Mouse (Mus musculus) cerebellum, adult 2 months (tissue): ENCODE measurements at regions not wholly inside any gene's neighbourhood (a gene's known extent, or its start where the extent isn't known, plus 50 kb on each side); places are given as distances from the start of the nearest gene placed in this dataset.

ENCODE experiments used
- DNase-seq, 2 experiments: peaks; one replicate each; pipeline ENCODE4 v3.0.0; 2021
- H3K27ac ChIP-seq: fragments of 200-500 bp; 2 replicates; pipeline ENCODE4 v1.5.1; 2012; ENCODE audit warnings: low read length, control low read depth, inconsistent platforms; ENCODE audit not compliant: insufficient read depth
- H3K27me3 ChIP-seq: fragments of 200-500 bp; 2 replicates; pipeline ENCODE4 v1.6.1; 2012; ENCODE audit warnings: inconsistent platforms, mild to moderate bottlenecking, low read length, moderate library complexity; ENCODE audit not compliant: control insufficient read depth, insufficient read depth
- H3K4me1 ChIP-seq: fragments of 200-500 bp; 2 replicates; pipeline ENCODE4 v1.6.1; 2011; ENCODE audit warnings: low read length; ENCODE audit not compliant: control insufficient read depth, insufficient read depth
- H3K4me3 ChIP-seq: fragments of 200-500 bp; replicated peaks from 2 replicates; pipeline ENCODE3; 2011; ENCODE audit warnings: mild to moderate bottlenecking, low read depth, low read length, control low read depth; ENCODE audit not compliant: insufficient read depth
- CTCF ChIP-seq: fragments of 200-500 bp; IDR thresholded peaks from 2 replicates; pipeline ENCODE4 v1.5.1; 2011; ENCODE audit warnings: low read depth, mild to moderate bottlenecking, control low read depth, low read length, moderate library complexity, borderline replicate concordance; ENCODE audit not compliant: insufficient read depth
- POLR2A ChIP-seq: fragments of 200-500 bp; IDR thresholded peaks from 2 replicates; pipeline ENCODE4 v1.6.1; 2011; ENCODE audit warnings: low read length, control low read depth, borderline replicate concordance; ENCODE audit not compliant: insufficient read depth
- WGBS: fragments of 180-500 bp; shearing (Covaris S2); methylation state at CpG from one replicate; pipeline ENCODE4 v1.1.7; 2018; 5-methylcytosine and 5-hydroxymethylcytosine counted together

DNA sequence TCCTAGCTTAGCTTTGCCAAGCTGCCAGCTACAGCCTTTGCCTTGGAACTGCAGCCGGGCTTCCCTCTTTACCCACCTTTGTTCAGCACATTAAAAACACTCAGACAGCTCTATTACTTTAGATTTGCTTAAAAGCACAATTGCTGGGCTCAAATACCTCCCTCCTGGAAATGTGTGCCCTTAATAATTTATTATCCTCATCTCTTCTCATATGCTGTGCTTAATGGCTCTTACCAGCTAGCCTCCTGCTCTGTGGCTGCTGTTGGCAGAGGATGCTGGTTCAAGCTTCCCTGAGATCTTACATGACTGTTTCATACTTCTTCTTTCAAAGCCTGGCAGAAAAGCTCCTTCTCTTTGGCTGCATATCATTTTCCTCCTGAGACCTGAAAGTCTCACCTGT is 378.1 kb upstream of the Cdh19 start:
- Histone ChIP-seq H3K4me1 (no peaks in the 10 kb centered on the region), H3K27ac (no peak overlapping the region), H3K27me3 (no peaks in the 10 kb centered on the region), H3K4me3 (no peak overlapping the region)
- 41% methylated on average over 1 of the region's 1 CpGs for WGBS
- TF ChIP-seq CTCF (no peak), POLR2A (no peak)
- no peak for DNase-seq

DNA sequence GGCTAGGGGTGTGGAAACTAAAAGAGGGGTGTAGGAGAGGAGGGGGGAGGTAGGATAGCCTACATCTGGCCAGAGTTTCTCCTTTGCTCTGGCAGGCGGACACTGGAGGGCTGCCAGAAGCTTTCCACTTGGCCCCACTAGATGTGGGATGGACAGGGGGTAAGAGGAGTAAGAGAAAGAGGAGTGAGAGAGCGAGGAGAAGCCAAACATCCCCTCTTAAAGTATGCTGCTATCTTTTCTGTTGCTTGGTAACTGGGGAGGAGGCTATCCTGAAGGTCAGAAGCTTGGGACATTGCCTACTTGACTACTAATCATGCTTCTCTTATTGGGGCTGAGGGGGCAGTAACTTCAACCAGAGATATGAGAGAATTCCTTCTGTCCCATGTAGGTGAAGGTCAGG is 360.5 kb upstream of the Cdh19 start:
- no peaks in the 10 kb centered on the region for H3K4me1 ChIP-seq
- WGBS = 29% methylated on average over 2 of the region's 2 CpGs
- no peaks in the 10 kb centered on the region for H3K27me3 ChIP-seq
- no peak overlapping the region for H3K4me3 ChIP-seq
- no peak for DNase-seq
- no peak for TF ChIP-seq CTCF
- TF ChIP-seq POLR2A = no peak
- no peak overlapping the region for H3K27ac ChIP-seq

DNA sequence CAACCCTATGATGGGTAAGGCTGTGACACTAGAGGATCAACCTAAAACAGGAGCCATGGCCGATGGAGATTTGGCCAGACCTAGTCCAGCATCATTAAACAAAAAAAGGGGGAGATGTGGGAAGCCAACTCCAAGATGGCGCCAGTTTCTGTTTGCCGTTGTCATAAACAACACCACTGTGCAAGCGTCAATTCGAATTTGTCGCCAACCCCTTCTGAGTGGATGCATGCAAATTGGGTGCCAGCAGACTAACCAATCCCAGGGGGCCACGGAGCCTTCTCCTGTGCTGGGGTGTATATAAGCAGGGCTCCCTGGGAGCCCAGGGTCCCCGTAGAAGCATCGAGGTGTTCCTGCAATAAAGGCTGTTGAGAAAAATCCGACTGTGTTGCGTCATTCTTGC is 324.9 kb upstream of the Cdh19 start:
- Histone ChIP-seq H3K27ac (no peak overlapping the region), H3K4me3 (no peak overlapping the region), H3K27me3 (no peaks in the 10 kb centered on the region), H3K4me1 (no peaks in the 10 kb centered on the region)
- DNase-seq = no peak
- TF ChIP-seq CTCF (no peak), POLR2A (no peak)
- WGBS = 96% methylated on average over 11 of the region's 11 CpGs

DNA sequence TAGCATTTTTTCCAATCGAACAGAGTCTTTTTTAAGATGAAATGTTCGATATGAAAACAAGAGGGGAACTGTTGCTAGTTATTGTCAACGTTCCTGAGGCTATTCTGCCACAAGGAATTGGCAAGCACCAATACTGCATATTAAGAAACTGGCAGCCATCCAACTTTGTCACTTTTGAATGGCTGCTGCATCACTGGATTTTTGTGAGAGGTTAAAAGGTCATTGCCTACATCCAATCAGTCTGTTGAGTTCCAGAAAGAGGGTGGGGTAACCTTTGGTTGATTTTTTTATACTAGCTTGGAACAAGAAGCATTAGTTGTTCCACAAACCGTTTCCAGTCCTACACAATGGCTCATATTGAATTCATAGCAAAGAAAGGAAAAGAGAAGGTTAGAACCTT is 309.0 kb upstream of the Cdh19 start:
- H3K4me1 ChIP-seq = peaks cover 3% of the 10 kb centered on the region
- no peak overlapping the region for H3K27ac ChIP-seq
- peak in 1 of 2 experiments; percentile 2 for DNase-seq
- H3K27me3 ChIP-seq = no peaks in the 10 kb centered on the region
- WGBS = 23% methylated on average over 4 of the region's 4 CpGs
- no peak for TF ChIP-seq POLR2A
- TF ChIP-seq CTCF = no peak
- H3K4me3 ChIP-seq = no peak overlapping the region

DNA sequence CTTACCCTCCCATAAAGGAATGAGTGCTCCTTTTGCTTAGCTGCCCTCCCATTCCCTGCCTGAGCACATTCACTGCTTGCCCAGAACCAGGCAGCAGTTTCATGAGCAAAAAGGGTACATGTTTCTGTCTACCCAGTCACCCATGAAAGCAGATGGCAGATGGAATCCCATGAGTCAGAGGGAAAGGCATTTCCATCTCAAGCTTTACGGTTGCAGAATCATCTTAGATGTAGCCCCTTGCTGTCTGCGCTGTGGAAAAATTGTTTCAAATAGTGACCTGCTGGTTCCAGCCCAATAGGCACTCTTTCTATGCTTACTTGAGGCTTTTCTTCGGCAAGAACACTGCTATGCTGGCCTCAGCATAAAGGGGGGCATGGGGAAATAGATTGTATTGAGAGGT is 308.5 kb upstream of the Cdh19 start:
- no peak for DNase-seq
- no peak overlapping the region for H3K4me3 ChIP-seq
- TF ChIP-seq POLR2A = no peak
- TF ChIP-seq CTCF = no peak
- no peak overlapping the region for H3K27ac ChIP-seq
- peaks cover 3% of the 10 kb centered on the region for H3K4me1 ChIP-seq
- no peaks in the 10 kb centered on the region for H3K27me3 ChIP-seq
- 15% methylated on average over 3 of the region's 3 CpGs for WGBS

DNA sequence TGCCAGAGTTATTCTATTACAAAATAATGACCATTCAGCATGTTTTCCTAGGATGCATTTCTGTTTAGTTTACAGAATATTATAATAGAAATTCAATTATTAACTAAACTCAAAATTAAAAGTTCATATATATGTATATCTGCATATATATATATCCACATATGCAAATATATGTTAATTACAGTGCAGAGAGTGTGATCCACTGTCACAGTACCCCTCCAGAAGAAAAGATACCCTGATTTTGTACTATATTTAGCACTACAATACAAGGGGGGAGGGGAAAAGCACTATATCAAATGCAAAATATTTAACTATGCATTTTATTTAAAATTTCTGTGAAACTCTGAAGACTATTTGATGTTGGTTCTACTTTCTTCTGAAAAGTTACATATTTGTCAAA is 265.4 kb upstream of the Cdh19 start:
- TF ChIP-seq POLR2A = no peak
- no peak for TF ChIP-seq CTCF
- Histone ChIP-seq H3K4me1 (no peaks in the 10 kb centered on the region), H3K27me3 (no peaks in the 10 kb centered on the region), H3K27ac (no peak overlapping the region), H3K4me3 (no peak overlapping the region)
- DNase-seq = no peak

DNA sequence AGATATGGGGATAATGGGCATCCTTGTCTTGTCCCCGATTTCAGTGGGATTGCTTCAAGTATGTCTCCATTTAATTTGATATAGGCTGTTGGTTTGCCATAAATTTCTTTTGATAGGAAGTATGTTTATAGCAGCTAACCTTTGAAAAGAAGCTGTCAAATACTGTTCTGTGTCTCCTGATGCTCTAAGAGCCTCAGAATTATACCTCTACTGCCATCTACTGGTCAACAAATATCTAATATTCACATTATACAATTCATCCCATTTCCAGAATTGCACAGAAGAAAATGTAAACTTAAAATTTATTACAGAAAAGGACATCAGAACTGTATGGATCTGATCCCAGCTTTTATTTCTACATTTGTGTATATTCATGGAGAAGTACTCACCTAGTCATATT is 265.0 kb upstream of the Cdh19 start:
- WGBS = 41% methylated on average over 1 of the region's 1 CpGs
- Histone ChIP-seq H3K27me3 (no peaks in the 10 kb centered on the region), H3K4me3 (no peak overlapping the region), H3K4me1 (no peaks in the 10 kb centered on the region), H3K27ac (no peak overlapping the region)
- TF ChIP-seq CTCF (0 out of 2 replicates have a peak, but pooled peaks have one; percentile 7), POLR2A (no peak)
- DNase-seq = peak in 1 of 2 experiments; percentile 18
